Mouse (Mus musculus) urinary bladder, adult 18-20 months (tissue): ENCODE measurements around the gene Tubd1.
A peak's percentile ranks its signal among the peaks of the same experiment; 100 is the strongest.

Experiments
- DNase-seq, 2 experiments: peaks; one replicate each; pipeline ENCODE4 v3.0.0; 2022; ENCODE audit warnings: low spot score in 2 of 2, mixed read lengths in 2 of 2

The Tubd1 gene

GRCm38 (mm10) chr11:86583990-86584897, 39.5 kb downstream of the Tubd1 start:
- no peak for DNase-seq

GRCm38 (mm10) chr11:86584898-86585597, 40.3 kb downstream of the Tubd1 start:
- no peak for DNase-seq

GRCm38 (mm10) chr11:86585598-86585984, 40.8 kb downstream of the Tubd1 start:
- no peak for DNase-seq

- DNase-seq: no peak
Observed at GRCm38 (mm10) chr11:86586177-86586867, 41.5 kb downstream of the Tubd1 start.

GRCm38 (mm10) chr11:86586868-86587792, 42.3 kb downstream of the Tubd1 start:
- peak in 1 of 2 experiments; percentile 82 for DNase-seq

- DNase-seq: no peak
Observed at GRCm38 (mm10) chr11:86587830-86588229, 43.0 kb downstream of the Tubd1 start.

GRCm38 (mm10) chr11:86588583-86589298, 44.0 kb downstream of the Tubd1 start:
- DNase-seq: no peak

- DNase-seq: no peak
Observed at GRCm38 (mm10) chr11:86590066-86590465, 45.3 kb downstream of the Tubd1 start.

- DNase-seq: no peak
Observed at GRCm38 (mm10) chr11:86590579-86590978, 45.8 kb downstream of the Tubd1 start.

- no peak for DNase-seq
Observed at GRCm38 (mm10) chr11:86591301-86591845, 46.6 kb downstream of the Tubd1 start.

GRCm38 (mm10) chr11:86591931-86592616, 47.3 kb downstream of the Tubd1 start:
- no peak for DNase-seq

- DNase-seq: no peak
Observed at GRCm38 (mm10) chr11:86592993-86593392, 48.2 kb downstream of the Tubd1 start.

- no peak for DNase-seq
Observed at GRCm38 (mm10) chr11:86593443-86593842, 48.7 kb downstream of the Tubd1 start.

GRCm38 (mm10) chr11:86594188-86594876, 49.5 kb downstream of the Tubd1 start:
- no peak for DNase-seq

GRCm38 (mm10) chr11:86595366-86595765, 50.6 kb downstream of the Tubd1 start:
- no peak for DNase-seq

GRCm38 (mm10) chr11:86596187-86596960, 51.6 kb downstream of the Tubd1 start:
- DNase-seq: no peak

- no peak for DNase-seq
Observed at GRCm38 (mm10) chr11:86596976-86597375, 52.2 kb downstream of the Tubd1 start.

GRCm38 (mm10) chr11:86598154-86598553, 53.4 kb downstream of the Tubd1 start:
- DNase-seq: no peak
